Mouse (Mus musculus) lung, postnatal 10 days (tissue): ENCODE measurements at regions not wholly inside any gene's neighbourhood (a gene's known extent, or its start where the extent isn't known, plus 50 kb on each side); places are given as distances from the start of the nearest gene placed in this dataset.

ENCODE experiments used
- DNase-seq: peaks from one replicate; pipeline ENCODE4 v3.0.0; 2021

GRCm38 (mm10) chr15:57542630-57543029 is 65.2 kb upstream of the Slc22a22 start:
- DNase-seq, result no peak

GRCm38 (mm10) chr15:57535514-57535913 is 58.1 kb upstream of the Slc22a22 start:
- DNase-seq, result no peak
